Mouse (Mus musculus) frontal cortex, adult 2 months (tissue): ENCODE measurements around the gene Smco4. TPM values are rescaled to one million over a fixed set of nuclear protein-coding genes. Genes with fewer than 3 reads are reported as not detected.
"Not testable (repeated sequence)": the region's sequence is repeated elsewhere in the genome, so short reads cannot be mapped to it uniquely, and the experiment has no call there.

Experiments used
- DNase-seq, 2 experiments: peaks; one replicate each; pipeline ENCODE4 v3.0.0; 2022; ENCODE audit warnings: low spot score in 1 of 2; ENCODE audit errors: extremely low spot score in 1 of 2
- polyA plus RNA-seq: library from polyadenylated mRNA; depleted of rRNA; stranded (reverse); fragments of >200 nt; gene quantifications from 2 replicates; pipeline ENCODE4 v1.2.3, GENCODE M21; 2012

Gene Smco4
- polyA plus RNA-seq, 1 experiment: 4.0 TPM

GRCm38 (mm10) chr9:15536861-15537426 is 43.7 kb downstream of the Smco4 start:
- no peak for DNase-seq

GRCm38 (mm10) chr9:15537455-15538048 is 44.3 kb downstream of the Smco4 start:
- no peak for DNase-seq

DNA sequence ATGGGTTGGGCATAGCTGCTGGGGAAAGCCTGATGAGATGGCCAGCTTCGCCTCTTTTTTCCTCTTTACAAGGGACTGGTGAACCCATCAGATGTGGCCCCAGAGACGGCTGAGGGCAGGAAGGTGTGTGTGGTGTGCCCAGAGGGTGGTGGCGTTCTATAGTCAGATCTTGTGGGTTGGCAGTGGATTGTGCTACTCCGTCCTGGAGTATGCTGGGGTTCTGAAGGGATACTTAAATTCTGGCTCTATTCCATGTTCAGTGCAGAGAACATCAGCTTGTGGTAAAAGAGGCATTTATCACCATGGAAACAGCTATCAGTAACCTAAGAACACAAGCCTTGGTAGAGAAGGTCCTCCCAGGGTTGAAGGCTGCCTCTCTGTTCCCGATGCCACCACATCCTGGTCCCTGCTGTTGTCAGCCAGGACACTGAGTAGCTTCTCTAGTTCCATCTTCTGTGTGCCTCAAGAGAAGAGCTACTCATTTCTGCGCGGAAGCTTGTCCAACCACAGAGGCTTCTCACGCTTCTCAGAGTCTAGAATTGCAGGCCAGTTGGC is 45.8 kb downstream of the Smco4 start:
- no peak for DNase-seq

GRCm38 (mm10) chr9:15541735-15542354 is 48.6 kb downstream of the Smco4 start:
- no peak for DNase-seq

DNA sequence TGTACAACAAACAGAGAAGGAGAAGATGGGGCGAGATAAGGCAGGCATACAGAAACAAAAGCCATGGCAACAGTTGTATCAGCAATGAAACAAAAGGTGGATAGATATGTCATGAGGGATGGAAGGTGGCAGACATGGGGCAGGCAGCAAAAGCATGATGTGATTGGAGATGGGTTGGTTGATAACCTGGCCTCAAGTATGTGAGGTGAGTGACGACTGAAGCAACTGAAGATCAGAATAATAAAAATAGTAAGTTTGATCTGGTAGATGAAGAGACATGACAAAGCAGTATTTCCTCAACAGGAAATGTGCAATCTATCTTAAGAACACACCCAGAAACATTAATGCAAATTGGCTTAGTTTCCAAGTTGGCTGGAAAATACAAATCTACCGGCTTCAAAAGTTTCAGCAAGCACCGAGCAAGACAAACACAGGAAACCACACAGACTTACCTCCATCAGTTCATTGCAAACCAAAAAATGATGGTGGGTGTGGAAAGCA is 57.3 kb downstream of the Smco4 start:
- DNase-seq: no peak

- DNase-seq: not testable (repeated sequence)
These were observed 57.8 kb downstream of the Smco4 start for GRCm38 (mm10) chr9:15551073-15551472.

DNA sequence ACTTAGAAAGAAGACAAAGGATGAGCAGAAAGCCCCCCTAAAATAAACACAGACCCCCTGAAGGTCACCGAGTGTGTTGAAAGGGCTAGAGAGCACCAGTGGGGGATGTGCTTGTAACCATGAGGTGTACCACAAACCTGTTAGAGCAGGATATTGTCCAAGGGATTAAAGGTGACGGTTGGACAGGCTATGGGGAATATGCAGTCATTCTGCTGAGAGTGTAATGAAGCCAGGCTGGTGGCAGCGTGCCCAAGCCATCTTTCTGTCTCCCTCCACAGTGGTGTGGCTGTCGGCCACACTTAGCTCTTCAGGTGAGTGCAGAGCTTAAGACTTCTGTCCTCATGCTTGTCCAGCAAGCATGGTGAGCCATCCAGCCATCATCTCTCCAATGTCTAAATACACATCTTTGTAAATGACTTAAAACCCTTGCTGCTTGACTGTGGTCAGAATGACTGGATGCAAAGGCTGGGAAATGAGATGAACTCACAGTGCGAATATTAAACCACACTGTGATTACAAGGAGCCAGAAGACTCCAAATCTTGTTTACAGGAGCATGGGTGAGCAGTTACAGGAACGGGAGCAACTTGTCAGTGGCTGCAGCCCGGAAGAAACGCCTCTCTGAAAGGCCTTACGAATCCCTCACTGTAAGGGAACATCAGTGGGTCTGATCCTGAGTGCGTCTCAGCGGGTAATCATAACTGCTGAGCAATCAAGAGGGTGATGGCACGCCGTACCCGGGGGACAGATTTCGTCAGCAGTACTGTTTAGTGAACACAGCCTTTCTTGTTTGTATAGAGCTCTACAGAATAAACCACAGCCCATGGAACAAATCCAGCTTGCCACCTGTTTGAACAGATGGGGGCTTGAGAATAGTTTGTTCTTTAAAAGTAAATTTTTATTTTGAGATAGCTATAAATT is 59.0 kb downstream of the Smco4 start:
- DNase-seq: no peak

- no peak for DNase-seq
These were observed 60.1 kb downstream of the Smco4 start for GRCm38 (mm10) chr9:15553322-15553721.

DNA sequence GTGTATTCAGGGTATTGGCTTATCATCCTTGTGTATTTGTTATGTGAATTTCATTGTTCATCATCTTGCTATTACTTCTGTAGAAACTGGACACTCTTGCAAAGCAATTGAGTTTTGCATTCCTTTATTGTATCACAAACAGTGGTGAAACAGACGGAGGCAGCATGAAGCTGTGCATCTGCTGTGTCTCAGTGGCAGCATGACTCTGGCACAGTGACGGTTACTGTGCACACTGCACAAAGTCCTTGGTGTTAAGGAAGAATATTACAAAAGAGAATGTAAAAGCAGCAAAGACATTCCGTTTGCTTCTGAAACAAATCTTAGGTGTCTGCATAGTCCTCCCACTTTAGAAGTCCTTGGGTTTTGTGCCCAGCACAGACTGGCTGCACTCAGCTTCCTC is 67.2 kb downstream of the Smco4 start:
- no peak for DNase-seq

DNA sequence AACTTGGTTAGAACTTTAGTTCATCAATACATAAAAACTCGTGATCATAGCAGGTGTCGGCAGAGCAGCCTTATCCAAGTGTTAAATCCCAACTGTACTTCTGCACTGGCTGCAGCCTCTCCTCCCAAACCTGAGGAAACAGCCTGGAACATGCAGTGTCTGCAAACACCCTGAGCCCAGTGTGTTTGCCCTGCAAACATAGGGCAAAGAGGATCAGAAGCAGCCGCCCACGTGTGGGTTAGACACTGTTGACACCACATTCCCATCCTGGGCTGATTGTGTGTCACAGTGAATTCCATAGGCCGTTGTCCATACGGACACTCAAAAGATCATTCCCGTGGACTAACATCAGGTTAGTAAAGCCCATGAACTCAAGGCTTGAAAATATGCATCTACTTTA is 69.1 kb downstream of the Smco4 start:
- no peak for DNase-seq

DNA sequence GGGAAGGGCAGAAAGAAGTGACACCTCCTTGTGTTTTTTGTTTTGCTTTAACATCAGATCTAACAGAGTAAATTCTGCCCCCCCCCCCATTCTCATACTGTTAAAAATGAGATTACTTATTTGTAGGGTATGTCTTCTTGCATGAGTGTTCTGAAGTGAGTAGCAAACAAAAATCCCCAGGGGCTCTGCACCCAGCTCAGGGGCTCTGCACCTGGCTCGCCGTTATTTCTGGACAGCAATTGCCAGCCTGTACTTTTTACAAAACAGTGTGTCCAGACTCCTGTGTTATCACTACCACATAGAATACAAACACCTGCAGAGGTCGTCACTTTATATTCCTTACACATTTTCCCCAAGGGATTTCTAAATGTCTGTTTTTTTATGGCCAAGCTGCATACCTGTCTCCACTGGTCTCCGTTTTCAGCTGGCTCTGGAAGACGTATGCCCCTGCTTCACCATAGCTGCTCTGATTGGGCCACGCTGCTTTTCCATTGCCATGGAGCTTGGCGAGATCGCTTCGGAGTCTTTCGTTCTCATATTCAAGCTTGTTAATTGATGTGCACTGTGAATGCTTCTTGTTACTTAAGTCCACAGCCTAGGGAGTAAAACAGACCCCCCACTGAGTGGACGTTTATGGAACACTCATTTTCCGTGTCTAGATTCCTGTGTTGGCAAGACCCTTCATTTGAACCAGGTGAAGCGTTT is 81.7 kb downstream of the Smco4 start:
- no peak for DNase-seq

- no peak for DNase-seq
These were observed 85.2 kb downstream of the Smco4 start for GRCm38 (mm10) chr9:15578427-15578826.

DNA sequence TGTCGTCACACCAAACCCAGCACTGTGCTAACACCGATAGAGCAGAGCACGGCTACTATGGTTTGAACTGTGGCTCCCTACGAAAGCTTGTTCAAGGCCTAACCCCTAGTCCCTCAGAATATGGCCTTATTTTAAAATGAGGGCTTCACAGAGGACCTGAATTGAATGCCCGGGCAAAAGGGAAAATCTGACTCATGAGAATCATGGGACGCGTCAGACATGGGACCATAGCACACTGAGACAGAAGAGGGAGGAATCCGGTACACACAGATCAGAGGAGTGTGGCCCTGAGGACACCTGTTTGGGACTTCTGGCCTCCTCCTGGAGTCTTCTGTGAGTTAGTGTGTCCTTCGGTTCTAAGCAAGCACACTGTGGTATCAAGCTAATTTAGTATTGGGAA is 85.7 kb downstream of the Smco4 start:
- DNase-seq: no peak

DNA sequence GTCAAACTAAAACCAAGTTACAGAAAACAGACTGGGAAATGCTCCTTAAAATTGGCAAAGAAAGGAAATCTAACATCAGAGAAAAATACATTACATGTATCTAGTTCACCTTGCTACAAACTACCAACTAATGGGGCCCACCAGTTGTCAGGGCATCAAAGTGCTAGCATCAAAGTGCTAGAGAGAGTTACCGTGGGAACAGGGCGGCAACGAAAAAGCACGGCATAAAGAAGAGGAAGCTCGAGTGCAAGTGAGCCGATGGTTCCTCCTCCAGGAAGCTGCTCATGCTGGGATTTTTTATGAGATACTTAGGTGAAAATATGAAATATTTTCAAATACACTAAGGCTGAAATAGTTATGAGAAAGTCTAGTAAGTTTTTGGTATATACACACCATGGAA is 86.9 kb downstream of the Smco4 start:
- DNase-seq: no peak

DNA sequence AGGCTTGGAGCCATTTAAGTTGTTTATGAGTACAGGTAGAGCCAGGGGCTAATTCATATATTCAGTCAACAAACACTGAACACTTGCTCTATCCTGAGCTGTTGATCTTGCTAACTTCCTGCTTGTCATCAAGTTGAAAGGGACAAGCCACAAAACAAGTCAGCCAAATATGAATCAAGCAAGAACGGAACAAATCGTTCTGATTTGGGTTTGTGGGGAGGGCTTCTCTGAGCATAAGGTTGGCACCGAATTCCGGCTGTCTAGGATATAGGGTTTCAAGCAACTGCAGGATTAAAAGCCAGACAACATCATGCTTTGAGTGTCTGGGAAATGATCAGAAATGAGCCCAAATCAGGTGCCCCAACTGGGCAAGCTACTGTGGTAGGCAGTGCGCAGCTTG is 88.8 kb downstream of the Smco4 start:
- no peak for DNase-seq

- DNase-seq: no peak
These were observed 91.0 kb downstream of the Smco4 start for GRCm38 (mm10) chr9:15584209-15584608.

- no peak for DNase-seq
These were observed 92.7 kb downstream of the Smco4 start for GRCm38 (mm10) chr9:15585956-15586355.

GRCm38 (mm10) chr9:15587157-15587854 is 94.1 kb downstream of the Smco4 start:
- no peak for DNase-seq

DNA sequence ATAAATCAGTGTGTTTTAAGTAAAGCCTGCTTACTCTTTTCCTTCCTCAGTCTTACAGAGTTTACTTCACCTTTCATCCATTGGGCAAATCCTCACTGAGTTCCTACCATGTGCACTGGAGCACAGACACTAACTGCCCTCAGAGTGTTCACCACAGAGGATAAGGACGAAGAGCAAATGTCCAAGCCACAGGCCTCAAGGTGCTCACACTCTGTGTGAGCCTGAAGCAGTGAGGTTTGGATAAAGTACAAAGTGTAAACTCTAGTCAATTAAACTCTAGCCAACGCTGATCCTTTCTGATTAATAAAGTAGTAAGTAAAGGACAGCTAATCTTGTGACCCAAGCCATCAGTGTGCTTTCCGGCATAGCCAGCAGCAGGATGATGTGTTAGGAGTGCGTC is 100.9 kb downstream of the Smco4 start:
- DNase-seq: no peak
